Mouse (Mus musculus) kidney, adult 2 months (tissue): ENCODE measurements at regions not wholly inside any gene's neighbourhood (a gene's known extent, or its start where the extent isn't known, plus 50 kb on each side); places are given as distances from the start of the nearest gene placed in this dataset.

Experiments
- CTCF ChIP-seq: fragments of 200-500 bp; conservative IDR thresholded peaks from 2 replicates; pipeline ENCODE4 v1.5.1; 2011; ENCODE audit warnings: low read depth, mild to moderate bottlenecking, control low read depth, low read length, moderate library complexity, mixed read lengths; ENCODE audit not compliant: insufficient read depth, insufficient read length
- POLR2A ChIP-seq: fragments of 200-500 bp; IDR thresholded peaks from one replicate; pipeline ENCODE4 v1.6.1; 2011; ENCODE audit warnings: low read depth, low read length, control low read depth

DNA sequence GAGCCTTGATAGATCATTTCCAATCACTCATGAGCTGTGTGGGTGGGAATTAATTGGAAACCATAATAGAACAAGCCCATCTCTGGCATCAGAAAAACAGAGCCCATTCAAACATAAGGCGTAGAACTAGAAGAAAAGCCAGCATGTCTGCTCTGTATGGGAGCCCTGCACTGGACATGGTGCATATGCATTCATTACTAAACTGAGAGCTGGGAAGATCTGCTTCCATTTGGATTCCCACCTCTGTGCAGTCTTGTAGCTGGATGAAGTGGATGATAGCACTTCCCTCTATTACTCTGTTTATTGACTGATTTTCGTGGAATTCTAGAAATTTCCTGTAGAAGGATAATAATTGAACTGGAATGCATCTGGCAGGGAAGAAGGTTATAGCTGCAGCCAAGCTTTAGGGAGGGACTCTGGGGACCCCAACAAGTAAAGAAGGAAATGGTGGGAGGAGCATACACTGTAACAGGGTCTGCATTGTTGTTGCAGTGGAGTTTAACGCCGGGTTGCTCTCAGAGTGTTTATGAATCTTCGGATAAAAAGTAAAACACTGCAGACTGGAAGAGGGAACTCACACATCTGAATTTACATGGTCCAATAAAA lies 155.2 kb upstream of the Jag1 start:
- TF ChIP-seq POLR2A: no peak
- no peak for TF ChIP-seq CTCF
